Mouse (Mus musculus) embryo, embryonic 11.5 days (tissue): Measurements from ENCODE around the gene Mrc1.
"Not testable (repeated sequence)": the region's sequence is repeated elsewhere in the genome, so short reads cannot be mapped to it uniquely, and the experiment has no call there.

Source experiments
- DNase-seq: peaks from one replicate; pipeline ENCODE4 v3.0.0-alpha.2; 2012; ENCODE audit warnings: low read depth, low spot score

Mrc1 gene

DNA sequence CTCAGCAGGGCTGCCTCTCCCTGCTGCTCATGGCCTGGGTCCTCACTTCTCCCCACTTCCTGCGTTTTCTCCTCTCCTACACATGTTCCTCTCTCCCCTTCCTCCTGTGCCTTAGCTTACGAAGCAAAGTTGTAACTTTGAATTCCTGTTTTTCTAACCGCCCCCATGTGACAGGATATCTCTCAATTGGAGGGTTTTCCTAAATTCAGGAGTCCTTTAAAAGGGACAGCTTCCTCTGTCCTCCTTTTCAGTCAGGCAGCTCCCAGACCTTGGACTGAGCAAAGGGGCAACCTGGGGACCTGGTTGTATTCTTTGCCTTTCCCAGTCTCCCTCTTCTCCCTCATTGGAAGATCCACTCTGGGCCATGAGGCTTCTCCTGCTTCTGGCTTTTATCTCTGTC is at the start of gene Mrc1:
TSS of gene Mrc1 (plus strand) at position 244 of the 400 bp plus-strand sequence.
- no peak for DNase-seq

DNA sequence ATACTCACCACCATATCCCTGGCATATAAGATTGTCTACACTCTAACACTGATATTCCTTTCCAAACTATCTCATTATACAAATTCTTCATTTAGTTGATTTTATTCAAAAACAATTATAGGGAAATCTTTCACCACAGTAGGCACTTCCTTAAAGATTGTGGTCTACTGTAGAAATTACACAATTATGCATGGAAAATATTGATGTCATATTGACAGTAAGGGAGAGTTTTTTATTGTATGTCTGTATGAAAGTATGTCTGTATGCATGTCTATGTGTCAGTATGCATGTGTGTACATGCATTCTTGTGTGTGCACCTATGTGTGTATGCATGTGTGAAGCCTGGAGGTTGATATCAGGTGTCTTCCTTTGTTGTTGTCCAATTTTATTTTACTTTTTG is 44.8 kb upstream of the Mrc1 start:
- DNase-seq: no peak

DNA sequence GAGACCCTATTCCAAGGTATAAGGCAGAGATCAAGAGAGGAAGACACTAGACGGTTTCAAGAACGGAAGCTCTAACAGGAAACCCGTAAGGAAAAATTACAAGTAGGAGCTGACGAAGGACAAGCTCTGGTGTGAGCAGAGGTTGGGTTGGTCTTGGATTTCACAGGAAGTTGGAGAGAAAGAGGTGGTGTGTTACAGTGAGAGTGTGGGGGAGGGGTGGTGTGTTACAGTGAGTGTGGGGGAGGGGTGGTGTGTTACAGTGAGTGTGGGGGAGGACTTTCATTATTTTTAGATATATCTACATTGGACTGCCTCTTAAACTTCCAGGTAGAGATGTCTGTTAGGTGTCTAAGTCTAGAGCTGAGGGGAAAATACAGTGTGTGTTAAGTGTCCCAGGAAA is 38.5 kb upstream of the Mrc1 start:
- DNase-seq: no peak

DNA sequence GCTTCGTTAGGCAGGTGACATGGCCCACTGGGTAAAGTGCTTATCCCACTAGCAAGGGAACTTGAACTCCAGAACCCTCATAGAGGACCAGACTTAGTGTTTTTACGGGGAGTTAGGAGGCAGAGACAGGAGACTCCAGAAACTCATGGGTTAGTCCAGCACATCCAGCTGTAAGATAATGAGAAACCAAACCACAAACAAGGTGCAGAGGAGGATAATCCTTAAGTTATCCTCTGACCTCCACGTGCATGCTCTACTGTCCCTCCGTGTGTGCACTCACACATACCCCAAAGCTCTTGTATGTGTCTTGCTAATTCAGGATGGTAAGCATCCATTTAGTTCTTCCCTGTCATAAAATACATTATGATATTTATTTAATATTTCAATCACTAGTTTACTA is 37.6 kb upstream of the Mrc1 start:
- no peak for DNase-seq

DNA sequence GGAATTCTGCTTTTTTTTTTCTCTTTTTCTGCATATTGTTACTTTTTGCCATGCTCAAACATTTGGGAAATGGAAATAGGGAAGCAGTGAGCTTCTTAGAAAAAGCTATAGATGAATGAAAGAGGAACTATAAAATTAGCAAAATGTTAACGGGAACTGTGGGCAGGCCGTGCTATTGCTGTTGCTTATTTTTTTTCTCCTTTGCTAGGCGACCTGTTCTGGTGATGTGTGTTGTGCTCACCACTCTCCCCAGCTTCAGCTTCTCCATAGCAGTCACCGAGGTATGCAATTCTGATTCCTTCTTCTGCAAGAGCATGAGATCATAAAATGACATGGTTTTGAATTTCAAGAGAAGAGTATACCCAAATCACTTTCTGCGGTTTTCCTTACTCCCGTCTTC is 37.1 kb upstream of the Mrc1 start:
- DNase-seq: no peak

DNA sequence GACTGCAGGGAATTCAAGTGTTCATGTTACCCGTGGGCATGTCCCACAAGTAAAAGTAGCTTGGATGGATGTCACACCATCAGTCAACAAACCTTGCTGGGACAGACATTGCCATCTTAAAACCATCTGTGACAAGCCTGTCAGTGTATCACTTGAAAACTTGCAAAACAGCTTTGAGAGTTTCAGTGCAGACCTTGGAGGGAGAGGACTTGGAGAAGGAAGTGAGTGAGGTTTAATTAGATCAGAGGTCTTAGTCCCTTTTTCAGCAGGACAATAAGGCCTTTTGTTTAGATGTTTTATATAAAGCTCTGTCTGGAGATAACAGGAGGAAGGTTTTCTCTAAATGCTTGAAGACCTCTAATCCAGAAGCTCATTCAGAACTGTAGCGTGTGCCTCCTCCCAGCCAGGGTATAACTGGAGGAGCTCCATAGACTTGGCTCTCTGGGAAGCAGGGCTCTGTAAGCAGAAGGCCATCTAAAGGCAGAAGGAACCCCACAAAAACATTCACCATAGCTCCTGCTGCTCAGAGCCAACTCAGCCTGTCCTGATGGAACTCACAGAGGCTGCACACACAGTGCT is 30.8 kb upstream of the Mrc1 start:
- DNase-seq: not testable (repeated sequence)

DNA sequence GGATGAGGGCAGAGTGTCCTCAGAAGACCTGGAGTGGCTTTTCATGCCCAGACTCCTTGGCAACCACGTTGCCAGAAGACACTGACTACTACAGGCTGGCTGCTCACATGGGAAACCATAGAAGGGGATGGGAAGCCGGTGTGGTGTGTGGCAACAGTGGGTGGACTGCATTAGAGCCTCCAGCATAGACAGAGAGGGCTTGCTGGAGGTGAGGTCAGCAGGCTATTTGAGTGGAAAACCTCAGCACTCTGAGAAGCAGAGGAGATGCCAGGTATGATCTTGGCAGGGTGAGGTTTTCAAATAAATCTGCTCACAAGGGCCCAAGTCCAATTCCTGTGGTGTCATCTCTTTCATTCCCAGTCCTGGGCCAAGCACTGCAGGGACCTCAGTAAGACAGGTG is 29.6 kb upstream of the Mrc1 start:
- DNase-seq: no peak

DNA sequence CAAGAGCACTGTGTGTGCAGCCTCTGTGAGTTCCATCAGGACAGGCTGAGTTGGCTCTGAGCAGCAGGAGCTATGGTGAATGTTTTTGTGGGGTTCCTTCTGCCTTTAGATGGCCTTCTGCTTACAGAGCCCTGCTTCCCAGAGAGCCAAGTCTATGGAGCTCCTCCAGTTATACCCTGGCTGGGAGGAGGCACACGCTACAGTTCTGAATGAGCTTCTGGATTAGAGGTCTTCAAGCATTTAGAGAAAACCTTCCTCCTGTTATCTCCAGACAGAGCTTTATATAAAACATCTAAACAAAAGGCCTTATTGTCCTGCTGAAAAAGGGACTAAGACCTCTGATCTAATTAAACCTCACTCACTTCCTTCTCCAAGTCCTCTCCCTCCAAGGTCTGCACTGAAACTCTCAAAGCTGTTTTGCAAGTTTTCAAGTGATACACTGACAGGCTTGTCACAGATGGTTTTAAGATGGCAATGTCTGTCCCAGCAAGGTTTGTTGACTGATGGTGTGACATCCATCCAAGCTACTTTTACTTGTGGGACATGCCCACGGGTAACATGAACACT is 28.2 kb upstream of the Mrc1 start:
- not testable (repeated sequence) for DNase-seq

DNA sequence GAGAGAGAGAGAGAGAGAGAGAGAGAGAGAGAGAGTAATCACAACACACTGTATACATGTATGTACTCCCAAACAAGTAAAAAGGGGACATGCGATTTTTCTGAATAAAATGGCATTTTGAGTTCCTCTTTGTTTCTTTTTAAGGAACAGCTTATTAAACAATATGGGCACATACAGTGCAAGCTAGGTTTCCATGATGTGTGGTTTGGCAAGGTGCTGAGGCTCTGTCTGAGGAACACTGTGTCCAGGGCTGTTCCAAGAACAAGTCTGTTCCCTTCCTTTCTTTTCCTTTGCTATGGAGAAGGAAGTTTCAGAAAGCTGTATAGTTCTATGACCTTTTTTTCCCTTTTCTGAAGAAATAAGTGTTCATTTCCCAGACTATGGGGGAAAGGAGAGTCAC is 24.9 kb upstream of the Mrc1 start:
- no peak for DNase-seq

DNA sequence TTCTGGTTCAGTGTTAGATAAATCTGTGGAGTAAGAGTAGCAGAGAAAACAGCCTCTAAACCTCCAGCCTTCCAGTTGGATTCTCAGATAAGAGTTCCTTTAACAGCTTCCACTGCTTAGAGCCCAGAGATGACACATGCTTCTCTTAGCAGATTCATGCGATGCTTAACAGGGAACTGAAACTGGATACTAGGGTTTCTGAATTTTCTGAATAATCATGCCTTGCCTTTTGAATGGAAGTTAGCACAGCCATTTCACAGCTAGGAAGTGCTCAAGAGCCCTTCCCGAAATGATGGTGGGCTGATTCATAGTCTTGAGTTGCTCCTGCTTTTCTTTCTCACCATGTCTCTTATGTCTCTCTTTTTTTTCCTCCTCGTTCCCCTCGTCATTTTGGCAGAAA is 22.4 kb upstream of the Mrc1 start:
- no peak for DNase-seq

DNA sequence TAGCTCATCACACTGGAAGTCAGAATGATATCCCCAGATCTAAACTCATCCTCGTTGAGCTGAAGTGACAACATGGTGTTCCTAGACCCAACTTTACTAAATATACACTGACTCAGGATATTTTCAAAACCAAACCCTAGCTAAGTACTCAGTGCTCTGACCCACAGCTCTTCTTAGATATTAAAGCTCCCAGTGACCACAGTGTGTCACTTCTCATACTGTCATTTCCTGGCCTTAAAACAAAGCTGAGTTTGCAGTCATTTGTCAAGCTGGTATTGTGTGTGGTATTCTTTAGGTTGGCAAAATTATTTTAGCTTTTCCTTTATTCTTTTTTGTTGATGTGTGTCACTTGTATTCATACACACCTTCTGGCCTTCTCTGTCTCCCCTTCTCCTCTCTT is 18.5 kb upstream of the Mrc1 start:
- DNase-seq: no peak

DNA sequence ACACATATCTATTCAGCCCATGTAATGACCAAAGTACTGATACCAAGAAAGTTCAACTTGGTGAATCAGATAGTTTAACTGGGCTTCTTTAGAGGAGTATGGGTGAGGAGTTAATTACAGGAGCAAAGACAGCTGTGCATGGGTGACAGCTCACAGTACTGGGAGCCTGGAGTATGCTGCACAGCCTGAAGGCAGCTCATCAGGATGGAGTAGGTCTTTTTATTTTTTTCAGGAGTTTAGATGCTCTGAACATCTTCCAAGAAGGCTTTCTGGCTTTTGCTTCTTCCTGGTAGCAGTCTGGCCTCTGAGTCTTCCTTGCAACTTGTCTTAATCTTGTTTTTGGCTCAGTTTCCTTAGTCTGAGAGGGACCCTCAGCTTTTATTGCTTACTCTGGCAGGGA is 17.6 kb upstream of the Mrc1 start:
- no peak for DNase-seq

DNA sequence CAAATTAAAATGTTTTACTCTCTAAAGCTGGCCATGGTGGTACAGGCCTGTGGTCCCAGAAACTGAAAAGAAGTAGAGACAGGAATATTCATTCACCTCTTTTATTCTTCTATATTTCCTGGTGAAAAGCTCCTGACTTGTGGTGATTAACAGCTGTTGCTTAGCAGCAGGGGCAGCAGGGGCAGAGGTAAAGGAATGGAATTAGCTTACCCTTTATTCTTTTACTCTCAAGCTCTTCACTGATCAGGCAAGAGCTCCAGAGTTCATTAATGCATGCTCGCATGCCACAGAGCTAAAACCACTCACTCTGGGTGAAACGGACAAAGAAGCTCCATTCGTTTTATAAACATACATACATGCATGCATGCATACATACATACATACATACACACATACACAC is 14.4 kb upstream of the Mrc1 start:
- no peak for DNase-seq

DNA sequence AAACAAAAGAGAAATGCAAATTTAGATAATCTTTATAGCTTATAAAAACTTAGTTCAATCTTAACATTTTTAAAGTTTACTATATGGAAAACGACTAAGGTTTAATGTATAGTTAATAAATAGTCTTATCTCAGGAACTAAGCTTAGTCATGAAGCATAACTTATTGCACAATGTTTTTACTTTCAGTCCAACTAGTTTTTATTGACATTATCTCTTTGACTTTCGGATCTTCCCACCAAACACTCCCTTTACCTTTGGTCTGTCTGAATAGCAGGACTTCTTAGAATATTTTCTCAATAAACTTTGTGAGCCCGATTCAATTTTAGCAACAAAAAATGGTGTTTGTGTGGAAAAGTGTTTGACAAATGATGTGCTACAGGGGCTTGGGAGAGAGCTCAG is 12.5 kb upstream of the Mrc1 start:
- DNase-seq: no peak

DNA sequence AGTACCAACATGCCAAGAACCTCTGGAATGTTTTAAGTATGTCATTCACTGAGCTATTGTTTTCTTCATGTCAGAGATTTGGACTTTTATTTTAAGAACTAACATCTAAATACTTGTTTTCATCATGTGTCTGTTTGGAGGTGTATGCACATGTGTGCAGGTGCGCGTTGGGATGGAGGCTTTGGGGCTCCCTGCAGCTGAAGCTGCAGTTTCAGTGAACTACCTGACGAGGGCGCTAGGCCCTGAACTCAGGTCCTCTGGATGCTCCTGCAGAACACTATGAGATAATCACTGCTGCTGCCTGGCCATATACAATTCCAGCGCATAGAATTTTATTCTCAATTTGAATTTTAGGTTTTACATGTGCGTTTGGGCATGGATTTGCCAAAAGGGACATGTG is 11.1 kb upstream of the Mrc1 start:
- DNase-seq: no peak

DNA sequence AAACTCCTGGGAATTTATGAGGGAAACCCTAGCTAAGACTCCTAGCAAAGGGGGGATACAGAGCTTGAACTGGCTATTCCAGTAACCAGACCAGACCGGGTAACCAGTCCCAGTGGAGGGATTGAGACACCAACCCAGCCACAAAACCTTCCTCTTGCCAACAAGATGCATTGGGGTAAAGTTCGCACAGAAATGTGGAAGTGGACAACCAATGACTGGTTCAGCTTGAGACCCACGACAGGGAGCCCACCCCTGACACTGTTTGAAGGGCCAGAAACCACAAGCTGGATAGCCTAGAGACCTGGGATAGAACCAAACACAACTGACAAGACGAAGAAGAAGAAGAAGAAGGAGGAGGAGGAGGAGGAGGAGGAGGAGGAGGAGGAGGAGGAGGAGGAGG is 4.8 kb upstream of the Mrc1 start:
- no peak for DNase-seq

DNA sequence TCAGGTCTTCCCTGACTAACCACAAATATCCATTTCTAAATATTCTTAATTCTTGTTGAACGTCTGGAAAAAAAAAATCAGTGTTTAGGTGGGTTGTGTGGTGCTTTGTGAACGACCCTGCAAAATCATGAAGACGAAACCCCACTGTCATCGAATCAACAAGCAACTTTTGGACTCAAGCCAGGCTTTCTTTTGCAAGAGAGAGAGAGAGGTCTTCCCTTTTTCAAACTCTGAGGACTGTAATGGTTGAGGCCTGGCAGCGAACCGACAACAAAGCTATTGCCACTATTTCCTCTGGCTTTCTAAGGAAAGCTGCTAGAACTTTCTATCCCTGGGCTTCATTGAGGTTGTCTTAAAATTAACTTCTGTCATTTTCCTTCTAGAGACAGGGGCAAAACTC is 697 bp upstream of the Mrc1 start:
- no peak for DNase-seq

DNA sequence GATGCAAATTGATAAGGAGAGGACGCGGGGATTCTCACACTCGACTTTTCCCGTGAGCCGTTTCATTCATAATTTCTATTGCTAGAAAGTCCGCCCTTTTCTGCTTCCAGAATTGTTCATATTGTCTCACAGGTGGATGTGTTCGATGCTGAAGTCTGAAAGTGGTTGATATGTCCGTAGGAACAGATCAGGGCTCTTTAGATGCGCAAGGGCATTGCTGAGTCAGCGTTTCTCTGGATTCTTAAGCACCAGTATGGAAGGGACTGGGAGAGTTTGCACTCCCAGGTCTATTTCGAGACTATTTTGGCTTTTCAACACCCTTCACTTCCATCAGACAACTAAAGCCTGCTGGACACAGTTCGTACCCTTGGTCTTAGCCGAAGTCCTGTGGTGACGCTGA is 787 bp downstream of the Mrc1 start:
- DNase-seq: no peak

DNA sequence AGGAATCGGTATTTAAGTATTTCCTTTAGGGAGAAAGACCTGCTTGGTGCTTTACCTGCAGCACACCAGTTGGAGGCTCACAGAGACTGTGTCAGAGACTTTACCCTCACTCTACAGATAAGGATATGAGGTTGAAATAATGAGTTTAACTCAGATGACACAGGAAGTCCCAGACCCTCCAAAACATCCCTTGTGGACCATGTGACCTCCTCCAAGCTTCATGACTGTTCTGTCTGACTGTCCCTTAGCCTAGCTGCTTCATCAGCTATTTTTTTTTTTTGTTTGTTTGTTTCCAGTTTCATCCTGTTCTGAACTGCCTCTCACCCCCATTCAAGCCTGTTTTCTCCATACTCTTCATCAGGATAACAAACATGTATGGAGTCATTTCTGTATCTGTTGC is 3.7 kb downstream of the Mrc1 start:
- no peak for DNase-seq

DNA sequence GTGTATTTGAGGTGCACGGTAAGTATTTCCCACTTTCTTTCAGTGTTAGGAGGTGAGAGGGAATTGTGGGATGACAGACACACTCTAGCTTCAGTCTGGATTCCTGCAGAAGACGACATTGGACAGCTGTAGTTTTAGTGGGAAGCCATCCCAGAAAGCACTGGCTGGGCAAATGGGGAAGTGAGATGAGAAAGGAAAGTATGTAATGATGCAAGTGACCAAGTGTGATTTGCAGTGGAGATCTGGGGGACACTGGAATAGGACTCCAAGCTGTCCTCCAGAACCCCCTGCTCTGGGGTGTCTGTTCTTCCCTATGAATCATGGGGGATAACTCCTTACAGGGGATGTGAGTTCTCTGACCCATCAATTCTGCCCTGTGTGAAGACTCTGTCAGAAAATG is 4.8 kb downstream of the Mrc1 start:
- DNase-seq: no peak

DNA sequence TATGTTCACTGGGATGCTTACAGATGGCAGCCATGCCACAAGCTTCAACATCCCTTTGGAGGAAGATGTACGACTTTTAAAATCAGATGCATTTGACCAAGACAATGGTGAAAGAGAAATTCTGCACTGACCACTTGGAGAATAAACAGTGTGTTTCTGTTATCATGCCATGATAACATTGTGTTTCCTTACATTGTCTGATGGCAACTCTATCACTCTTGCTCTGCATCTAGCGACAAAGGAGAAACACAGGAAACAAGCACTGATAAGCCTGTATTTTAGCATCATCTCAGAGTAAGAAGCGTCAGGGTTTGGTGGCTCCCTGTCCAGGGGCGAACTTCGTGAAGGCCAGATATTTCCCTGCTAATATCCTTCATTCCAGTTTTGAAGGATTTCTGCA is 6.1 kb downstream of the Mrc1 start:
- no peak for DNase-seq

DNA sequence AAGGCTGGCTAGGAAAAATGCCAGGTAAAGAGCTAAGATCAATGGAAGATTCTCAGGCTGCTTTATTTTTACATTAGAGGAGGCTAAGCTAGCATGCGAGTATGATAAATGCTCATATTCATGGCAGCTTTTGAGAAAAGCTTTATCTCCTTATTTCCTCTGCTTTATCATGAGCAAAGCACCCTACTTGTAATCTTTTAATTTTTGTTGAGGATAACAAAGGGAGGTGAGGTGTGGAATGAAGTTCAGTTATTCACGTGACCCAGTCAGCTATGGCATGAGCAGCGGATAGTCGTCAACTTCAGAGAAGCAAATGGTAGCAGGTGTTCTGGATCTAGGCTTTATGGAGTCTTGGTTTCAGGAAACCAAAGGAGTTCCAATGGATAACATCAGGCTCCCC is 7.7 kb downstream of the Mrc1 start:
- DNase-seq: no peak

DNA sequence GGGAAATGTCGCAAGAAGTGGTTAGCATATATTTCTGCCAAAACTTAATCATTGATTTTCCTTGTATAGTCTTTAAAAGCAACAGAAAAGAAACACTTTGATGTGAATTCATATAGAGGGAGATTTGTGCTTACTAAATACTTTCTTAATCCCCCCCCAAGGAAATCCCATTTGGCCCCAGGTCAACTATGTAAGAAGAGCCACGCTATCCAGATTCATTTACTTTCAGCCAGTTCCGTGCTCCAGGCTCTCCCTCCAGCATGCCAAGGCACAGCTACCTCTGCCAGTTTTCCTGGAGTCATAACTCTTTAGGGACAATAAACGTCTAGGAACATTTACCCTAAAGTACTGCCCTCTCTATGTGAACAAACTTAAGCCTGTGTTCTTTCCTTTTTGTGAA is 8.5 kb downstream of the Mrc1 start:
- DNase-seq: no peak

DNA sequence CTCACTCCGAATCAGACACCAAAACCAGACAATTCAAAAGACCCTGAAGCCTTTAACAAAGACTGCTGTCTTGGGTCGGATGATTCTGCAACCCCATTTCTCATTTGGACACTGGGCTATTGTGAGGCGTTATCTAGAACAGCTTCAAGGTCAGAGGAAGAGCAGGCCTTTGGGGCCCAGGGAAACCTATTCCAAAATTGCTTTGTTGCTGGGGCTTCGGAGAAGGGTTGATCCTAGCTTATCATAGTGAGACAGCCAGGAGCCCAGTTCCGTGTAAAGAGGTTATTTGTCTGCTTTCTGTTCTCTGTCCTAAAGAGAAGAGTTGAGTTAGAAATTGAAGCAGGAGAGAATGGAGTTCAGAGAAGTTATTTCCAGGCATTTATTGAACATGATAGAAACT is 10.0 kb downstream of the Mrc1 start:
- DNase-seq: no peak
